Comparison of ENCODE assay signal across 8 mouse cellular contexts in genomic region chr8:70043996-70044395, GRCm38 (mm10). TPM values are rescaled to one million over a fixed set of nuclear protein-coding genes. Genes with fewer than 3 reads are reported as not detected.
A peak's percentile ranks its signal among the peaks of the same experiment; 100 is the strongest.
DNase-seq lines count a peak whose midpoint lies in the region; ATAC-seq and TF ChIP-seq lines count a peak whose summit lies in the region.

No protein-coding gene starts in this region.

- H3K27me3 ChIP-seq in heart, embryonic 10.5 days (ENCODE audit: insufficient read depth, poor library complexity, severe bottlenecking), result no peaks in the 10 kb centered on the region
- no peaks in the 10 kb centered on the region for H3K27me3 ChIP-seq in ES-Bruce4 (ENCODE audit: control insufficient read depth, insufficient read depth, low read length, poor library complexity, severe bottlenecking)
- H3K27me3 ChIP-seq in forebrain, embryonic 16.5 days (replicated peaks; ENCODE audit: control insufficient read depth, insufficient read depth, low read length), result no peaks in the 10 kb centered on the region
- H3K27me3 ChIP-seq in liver, embryonic 14.5 days (ENCODE audit: control insufficient read depth, insufficient read depth, low read length), result no peaks in the 10 kb centered on the region

- 84% methylated on average over 5 of the region's 5 CpGs for WGBS in heart, embryonic 10.5 days
- 87% methylated on average over 5 of the region's 5 CpGs for WGBS in forebrain, embryonic 16.5 days
- WGBS in liver, embryonic 14.5 days (ENCODE audit: insufficient replicate concordance), result 64% methylated on average over 5 of the region's 5 CpGs

- no peaks in the 10 kb centered on the region for H3K9me3 ChIP-seq in heart, embryonic 10.5 days
- no peaks in the 10 kb centered on the region for H3K9me3 ChIP-seq in ES-Bruce4 (replicated peaks; ENCODE audit: control insufficient read depth, insufficient read depth, low read length, poor library complexity, severe bottlenecking)
- H3K9me3 ChIP-seq in forebrain, embryonic 16.5 days (ENCODE audit: control insufficient read depth, low read length), result no peaks in the 10 kb centered on the region
- no peaks in the 10 kb centered on the region for H3K9me3 ChIP-seq in liver, embryonic 14.5 days (ENCODE audit: control insufficient read depth, low read length)

- no peak for DNase-seq in heart, embryonic 10.5 days (ENCODE audit: low spot score)
- DNase-seq in heart, adult 9 months (ENCODE audit: low spot score in 2 of 2), result no peak
- no peak for DNase-seq in liver, embryonic 14.5 days (ENCODE audit: low read depth in 3 of 3, low spot score in 3 of 3)
- DNase-seq in adrenal gland, postnatal 14 days, result no peak
- no peak for DNase-seq in embryo, embryonic 10.5 days (ENCODE audit: low spot score)
- no peak for DNase-seq in right cerebral cortex, postnatal 14 days

- ATAC-seq in forebrain, embryonic 16.5 days, result no peak
- no peak for ATAC-seq in liver, embryonic 14.5 days (ENCODE audit: insufficient read depth)

- H3K4me3 ChIP-seq in heart, embryonic 10.5 days, result peak overlapping the region; percentile 97
- H3K4me3 ChIP-seq in ES-Bruce4 (ENCODE audit: low read depth, low read length), result no peak overlapping the region
- peak overlapping the region; percentile 63; the same call in 1 of the 2 replicates for H3K4me3 ChIP-seq in forebrain, embryonic 16.5 days (replicated peaks; ENCODE audit: low read length)
- H3K4me3 ChIP-seq in liver, embryonic 14.5 days (ENCODE audit: insufficient read depth in 1 of 2, low read depth in 2 of 2, low read length in 2 of 2), result peak overlapping the region in 1 of 2 experiments; percentile 83; a peak in 2 of 4 replicates

- H3K36me3 ChIP-seq in heart, embryonic 10.5 days, result peaks cover 14% of the 10 kb centered on the region
- peaks cover 6% of the 10 kb centered on the region; the same call in 1 of the 2 replicates for H3K36me3 ChIP-seq in ES-Bruce4 (ENCODE audit: control insufficient read depth, insufficient read depth, low read length, poor library complexity, severe bottlenecking)
- H3K36me3 ChIP-seq in forebrain, embryonic 16.5 days (ENCODE audit: control insufficient read depth, insufficient read depth), result peaks cover 5% of the 10 kb centered on the region; the same call in 1 of the 2 replicates
- H3K36me3 ChIP-seq in liver, embryonic 14.5 days (replicated peaks; ENCODE audit: control insufficient read depth, insufficient read depth, low read depth), result peaks cover 4% of the 10 kb centered on the region; the same call in 1 of the 2 replicates

- no peak for TF ChIP-seq EP300 in ES-Bruce4 (IDR thresholded peaks at IDR 0.05; ENCODE audit: insufficient read depth, low read depth, low read length)
- no peak for TF ChIP-seq EP300 in liver, embryonic 14.5 days (IDR thresholded peaks at IDR 0.05; ENCODE audit: low read depth)

- no peak for TF ChIP-seq CTCF in ES-Bruce4 (IDR thresholded peaks at IDR 0.05; ENCODE audit: low read depth, low read length)
- TF ChIP-seq CTCF in liver, embryonic 14.5 days (IDR thresholded peaks at IDR 0.05; ENCODE audit: low read depth), result no peak

- H3K4me1 ChIP-seq in heart, embryonic 10.5 days, result peaks cover 29% of the 10 kb centered on the region
- H3K4me1 ChIP-seq in ES-Bruce4 (ENCODE audit: control insufficient read depth, insufficient read depth, low read length), result no peaks in the 10 kb centered on the region
- peaks cover 30% of the 10 kb centered on the region for H3K4me1 ChIP-seq in forebrain, embryonic 16.5 days (replicated peaks; ENCODE audit: control insufficient read depth, insufficient read depth, low read length)
- H3K4me1 ChIP-seq in liver, embryonic 14.5 days (replicated peaks; ENCODE audit: control insufficient read depth in 2 of 2, insufficient read depth in 2 of 2, low read length in 1 of 2), result peaks cover 19 to 29% of the 10 kb centered on the region in 2 experiments

- no peak overlapping the region for H3K27ac ChIP-seq in heart, embryonic 10.5 days
- H3K27ac ChIP-seq in ES-Bruce4 (ENCODE audit: insufficient read depth, low read length), result no peak overlapping the region
- no peak overlapping the region for H3K27ac ChIP-seq in forebrain, embryonic 16.5 days (ENCODE audit: low read length)
- no peak overlapping the region for H3K27ac ChIP-seq in liver, embryonic 14.5 days

- no peak for TF ChIP-seq POLR2A in ES-Bruce4 (IDR thresholded peaks at IDR 0.05; ENCODE audit: insufficient read depth, low read length)

- peak overlapping the region; percentile 92 for H3K9ac ChIP-seq in ES-Bruce4 (ENCODE audit: low read depth, poor library complexity, severe bottlenecking)
- H3K9ac ChIP-seq in forebrain, embryonic 16.5 days (replicated peaks; ENCODE audit: low read depth, low read length), result no peak overlapping the region
- peak overlapping the region; percentile 85 for H3K9ac ChIP-seq in liver, embryonic 14.5 days (replicated peaks)

- peak overlapping the region; percentile 98 for H3K4me2 ChIP-seq in forebrain, embryonic 16.5 days (ENCODE audit: low read length)
- peak overlapping the region; percentile 93 for H3K4me2 ChIP-seq in liver, embryonic 14.5 days (ENCODE audit: low read depth)

RNA-seq across cellular contexts. Expression of gene Sugp1, which starts 1.4 kb away (rescaled TPM):
- polyA plus RNA-seq in heart, embryonic 10.5 days (2016; fragmentation: Nextera tagmentation; extraction: Ambion mirVana), result 41.1 and 45.0 TPM in 2 replicates
- polyA plus RNA-seq in ES-Bruce4 (2011; ENCODE audit: insufficient read depth, insufficient read length, low read depth, missing spikeins), result 36.5 and 37.3 TPM in 2 replicates
- polyA plus RNA-seq in forebrain, embryonic 16.5 days (2015; fragmentation: Nextera tagmentation; extraction: Ambion mirVana), result 59.2 and 67.5 TPM in 2 replicates
- polyA plus RNA-seq in liver, embryonic 14.5 days (2012; rRNA removed), result 4.7 and 6.2 TPM in 2 replicates
- 8.8 and 10.3 TPM in 2 replicates for polyA plus RNA-seq in liver, embryonic 14.5 days (2014; fragmentation: Nextera tagmentation; extraction: Ambion mirVana)
- total RNA-seq in adrenal gland, postnatal 14 days (2021), result 26.2 and 31.8 TPM in 2 replicates

RNA-seq across cellular contexts. Expression of gene Mau2, which starts 1.5 kb away (rescaled TPM):
- polyA plus RNA-seq in heart, embryonic 10.5 days (2016; fragmentation: Nextera tagmentation; extraction: Ambion mirVana), result 46.5 and 49.9 TPM in 2 replicates
- polyA plus RNA-seq in ES-Bruce4 (2011; ENCODE audit: insufficient read depth, insufficient read length, low read depth, missing spikeins), result 40.2 and 41.0 TPM in 2 replicates
- 85.6 and 93.5 TPM in 2 replicates for polyA plus RNA-seq in forebrain, embryonic 16.5 days (2015; fragmentation: Nextera tagmentation; extraction: Ambion mirVana)
- polyA plus RNA-seq in liver, embryonic 14.5 days (2012; rRNA removed), result 19.2 and 19.4 TPM in 2 replicates
- polyA plus RNA-seq in liver, embryonic 14.5 days (2014; fragmentation: Nextera tagmentation; extraction: Ambion mirVana), result 15.6 and 19.6 TPM in 2 replicates
- total RNA-seq in adrenal gland, postnatal 14 days (2021), result 54.0 and 60.3 TPM in 2 replicates

RNA-seq across cellular contexts. Expression of gene Tm6sf2, which starts 28.7 kb away (rescaled TPM):
- polyA plus RNA-seq in heart, embryonic 10.5 days (2016; fragmentation: Nextera tagmentation; extraction: Ambion mirVana), result 0.94 and 1.3 TPM in 2 replicates
- 0.99 and 1.4 TPM in 2 replicates for polyA plus RNA-seq in ES-Bruce4 (2011; ENCODE audit: insufficient read depth, insufficient read length, low read depth, missing spikeins)
- 1.0 and 1.2 TPM in 2 replicates for polyA plus RNA-seq in forebrain, embryonic 16.5 days (2015; fragmentation: Nextera tagmentation; extraction: Ambion mirVana)
- 1.2 and 1.3 TPM in 2 replicates for polyA plus RNA-seq in liver, embryonic 14.5 days (2012; rRNA removed)
- 0.85 and 1.3 TPM in 2 replicates for polyA plus RNA-seq in liver, embryonic 14.5 days (2014; fragmentation: Nextera tagmentation; extraction: Ambion mirVana)
- total RNA-seq in adrenal gland, postnatal 14 days (2021), result 0.98 and 4.2 TPM in 2 replicates

RNA-seq across cellular contexts. Expression of gene Hapln4, which starts 39.3 kb away (rescaled TPM):
- 0.30 and 0.62 TPM in 2 replicates for polyA plus RNA-seq in heart, embryonic 10.5 days (2016; fragmentation: Nextera tagmentation; extraction: Ambion mirVana)
- 2.2 TPM in 2 replicates for polyA plus RNA-seq in ES-Bruce4 (2011; ENCODE audit: insufficient read depth, insufficient read length, low read depth, missing spikeins)
- polyA plus RNA-seq in forebrain, embryonic 16.5 days (2015; fragmentation: Nextera tagmentation; extraction: Ambion mirVana), result 0.25 and 0.63 TPM in 2 replicates
- 0.05 and 0.06 TPM in 2 replicates for polyA plus RNA-seq in liver, embryonic 14.5 days (2012; rRNA removed)
- polyA plus RNA-seq in liver, embryonic 14.5 days (2014; fragmentation: Nextera tagmentation; extraction: Ambion mirVana), result not detected in 2 replicates
- 0.30 and 0.48 TPM in 2 replicates for total RNA-seq in adrenal gland, postnatal 14 days (2021)

RNA-seq across cellular contexts. Expression of gene Gatad2a, which starts 47.8 kb away (rescaled TPM):
- polyA plus RNA-seq in heart, embryonic 10.5 days (2016; fragmentation: Nextera tagmentation; extraction: Ambion mirVana), result 47.5 and 49.0 TPM in 2 replicates
- polyA plus RNA-seq in ES-Bruce4 (2011; ENCODE audit: insufficient read depth, insufficient read length, low read depth, missing spikeins), result 155 TPM in 2 replicates
- polyA plus RNA-seq in forebrain, embryonic 16.5 days (2015; fragmentation: Nextera tagmentation; extraction: Ambion mirVana), result 22.6 and 23.5 TPM in 2 replicates
- 18.3 and 19.2 TPM in 2 replicates for polyA plus RNA-seq in liver, embryonic 14.5 days (2012; rRNA removed)
- polyA plus RNA-seq in liver, embryonic 14.5 days (2014; fragmentation: Nextera tagmentation; extraction: Ambion mirVana), result 22.7 and 32.9 TPM in 2 replicates
- 105 and 111 TPM in 2 replicates for total RNA-seq in adrenal gland, postnatal 14 days (2021)
